Mouse (Mus musculus) kidney, adult 8-10 months (tissue): ENCODE data around the gene Mtmr3.

ENCODE experiments used
- DNase-seq, 2 experiments: peaks; one replicate each; pipeline ENCODE4 v3.0.0; 2022

Gene Mtmr3

DNA sequence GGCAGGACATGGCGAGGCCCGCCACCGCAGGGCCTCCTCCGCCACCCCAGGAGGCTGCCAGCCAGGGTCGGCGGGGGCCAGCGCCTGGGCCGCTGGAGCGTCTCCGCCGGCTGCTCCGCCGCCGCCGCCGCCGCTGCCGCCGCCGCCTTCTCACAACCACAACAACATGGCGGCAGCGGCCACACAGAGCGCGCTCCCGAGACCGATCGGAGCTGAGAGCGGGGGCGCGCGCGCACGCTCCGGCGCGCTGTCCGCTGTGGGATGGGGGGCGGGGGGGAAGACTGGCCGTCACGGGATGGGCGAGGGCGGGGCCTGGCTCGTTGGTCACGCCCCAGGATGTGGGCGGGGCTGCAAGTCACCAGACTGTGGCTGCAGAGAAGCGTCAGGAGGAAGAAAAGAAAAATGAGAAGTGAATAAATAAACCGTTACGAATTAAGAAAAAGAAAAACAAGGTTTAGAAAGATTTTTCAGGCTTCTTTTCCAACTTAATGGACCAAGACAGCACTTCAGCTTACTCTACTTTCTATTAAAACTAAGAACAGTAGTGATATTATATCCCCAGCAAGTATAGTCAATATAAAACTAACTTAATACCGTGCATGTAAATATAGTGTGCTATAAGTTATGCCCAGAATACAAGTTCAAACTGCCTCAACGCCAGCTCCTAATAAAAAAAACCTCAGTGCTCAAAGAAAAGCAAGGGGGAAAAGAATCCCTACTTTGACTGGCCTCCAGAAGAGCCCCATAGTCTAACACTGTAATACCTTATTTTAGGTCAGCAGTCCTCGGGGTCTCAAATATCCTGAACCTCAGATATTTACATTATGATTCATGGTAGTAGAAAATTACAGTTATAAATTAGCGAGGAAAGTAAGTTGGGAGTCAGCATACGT is at the start of gene Mtmr3:
Mtmr3 (minus strand) TSS at position 256 of the 893 bp plus-strand sequence.
- DNase-seq: peak; percentile 92 to 96

DNA sequence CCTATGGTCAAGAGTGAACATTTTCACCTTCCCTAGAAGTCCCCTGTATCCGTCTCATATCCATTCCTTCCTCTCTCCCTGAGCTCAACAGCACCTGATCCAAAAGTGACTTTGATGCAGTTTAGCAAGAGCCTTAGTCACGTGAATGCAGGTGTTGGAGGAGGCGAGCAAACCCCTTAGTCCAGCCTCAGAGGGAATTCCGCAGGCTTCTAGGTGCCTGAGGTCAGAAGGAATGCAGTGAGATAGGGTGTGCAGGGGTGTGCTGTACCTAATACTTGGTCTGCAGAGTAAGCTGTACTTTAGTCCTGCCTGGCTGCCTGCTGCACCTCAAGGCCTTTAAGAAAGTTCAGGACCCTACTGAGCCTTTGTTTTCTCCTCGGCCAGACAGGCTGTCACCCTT is 49.1 kb upstream of the Mtmr3 start:
- no peak for DNase-seq

DNA sequence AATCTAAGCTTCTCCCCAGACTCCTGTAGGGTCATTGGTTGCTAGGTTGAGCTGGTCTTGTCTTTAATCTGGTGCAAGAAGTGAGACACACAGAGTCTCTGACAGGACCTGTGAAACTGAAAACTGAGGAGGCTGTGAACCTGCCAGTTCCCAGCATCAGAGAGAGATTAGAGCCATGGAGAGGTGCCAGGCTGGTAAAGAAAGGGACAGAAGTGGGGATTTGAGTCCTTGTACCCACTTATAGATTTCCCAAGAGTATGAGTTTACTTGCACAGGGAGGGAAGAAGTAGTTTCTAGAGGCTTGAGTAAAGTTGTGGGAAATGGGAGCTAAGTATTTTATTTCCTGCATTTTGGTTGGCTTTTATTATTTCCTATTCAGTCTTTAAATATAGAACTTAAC is 46.5 kb upstream of the Mtmr3 start:
- DNase-seq: no peak

DNA sequence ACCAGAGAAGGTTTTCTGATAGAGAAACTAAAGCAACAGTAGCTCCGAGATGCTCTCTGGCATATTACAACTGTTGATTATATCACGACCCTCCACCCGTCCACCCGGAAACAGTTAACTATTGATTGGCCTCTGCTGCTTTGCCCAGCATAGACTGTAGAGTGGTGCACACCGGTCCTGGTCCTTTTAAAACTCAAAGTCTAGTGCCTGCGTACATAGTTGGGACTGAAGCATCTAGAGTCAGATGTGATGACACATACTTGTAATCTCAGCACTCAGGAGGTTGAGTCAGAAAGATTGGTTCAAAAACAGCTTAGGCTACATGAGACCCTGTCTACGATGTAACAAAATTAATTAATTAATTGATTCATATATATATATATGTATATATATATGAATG is 43.6 kb upstream of the Mtmr3 start:
- DNase-seq: no peak

DNA sequence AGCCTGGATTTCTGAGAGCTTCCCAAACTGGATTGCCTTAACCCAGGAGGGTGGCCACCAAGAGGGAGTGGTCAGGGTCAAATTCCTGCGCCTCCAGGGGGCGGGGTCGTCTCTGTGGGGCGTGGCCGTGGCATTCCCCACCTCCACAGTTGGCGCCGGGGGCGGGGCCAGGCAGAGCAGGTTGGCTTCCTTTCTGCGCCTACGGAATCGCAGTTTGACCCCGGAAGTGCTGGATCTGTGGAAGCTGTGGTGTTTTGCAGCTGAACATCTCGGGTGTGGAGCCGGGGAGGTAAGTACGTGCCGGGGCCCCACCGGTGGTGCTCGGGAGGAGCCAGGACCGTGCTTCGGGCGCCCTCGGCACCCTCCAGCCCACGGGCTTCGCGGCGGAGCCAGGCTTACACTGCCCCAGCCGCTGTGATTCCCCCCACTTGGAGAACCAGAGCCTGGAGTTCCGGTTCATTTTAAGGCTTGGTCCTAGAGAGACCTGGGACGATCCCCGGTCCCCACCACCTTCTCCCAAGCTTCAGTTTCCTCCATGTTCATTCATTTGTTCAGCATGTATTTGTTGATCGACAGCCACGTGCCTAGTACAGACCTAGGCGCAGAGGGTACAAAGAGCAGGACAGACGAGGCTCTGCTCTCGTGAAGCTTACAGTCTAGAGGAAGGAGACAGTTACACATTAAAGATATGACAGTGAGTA is 43.0 kb upstream of the Mtmr3 start, which contains the start of gene Ascc2:
Ascc2 (plus strand) TSS at position 214 of the 701 bp plus-strand sequence.
- DNase-seq: peak; percentile 96 to 99

DNA sequence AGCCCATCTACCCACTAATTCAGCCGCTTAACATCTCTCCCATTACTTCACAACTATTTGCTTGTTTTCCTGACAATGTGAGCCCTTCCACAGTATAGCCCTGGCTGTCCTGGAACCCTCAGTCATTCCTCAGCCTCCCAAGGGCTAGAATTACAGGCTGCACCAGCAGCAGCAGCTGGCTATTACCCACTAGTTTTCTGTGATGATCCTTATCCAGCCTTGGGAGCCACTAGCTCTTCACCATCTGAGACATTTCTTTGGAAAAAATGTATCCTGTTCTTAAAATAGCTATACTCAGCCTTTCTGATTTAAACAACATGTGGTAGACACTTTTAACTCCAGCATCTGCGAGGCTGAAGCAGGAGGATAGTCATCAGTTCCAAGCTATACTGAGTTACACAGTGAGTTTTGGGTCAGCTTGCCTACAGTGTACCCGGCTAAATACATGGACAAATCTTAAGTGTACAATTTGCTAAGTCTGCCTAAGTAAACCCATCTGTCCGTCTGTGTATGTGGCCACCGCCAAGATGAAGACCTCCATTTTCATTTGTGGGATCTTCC is 42.2 kb upstream of the Mtmr3 start:
- no peak for DNase-seq

DNA sequence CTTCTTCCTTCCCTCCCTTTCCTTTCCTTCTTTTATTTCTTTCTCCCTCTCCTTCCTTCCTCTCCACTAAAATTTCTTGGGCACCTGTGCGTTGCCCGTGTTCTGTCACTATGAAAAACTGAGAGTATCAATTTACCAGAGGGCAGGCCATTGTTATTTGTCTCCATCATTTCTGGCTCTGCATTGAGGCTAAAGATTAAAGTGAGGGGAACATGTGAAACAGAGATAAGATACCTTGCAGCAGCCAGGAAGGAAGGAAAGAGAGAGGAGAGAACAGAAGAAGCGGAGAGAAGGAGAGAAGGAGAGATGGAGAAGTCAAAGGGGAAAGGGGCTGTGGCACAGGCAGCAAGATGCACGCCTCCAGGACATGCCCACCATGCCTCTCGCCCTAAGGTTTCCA is 39.7 kb upstream of the Mtmr3 start:
- DNase-seq: no peak

DNA sequence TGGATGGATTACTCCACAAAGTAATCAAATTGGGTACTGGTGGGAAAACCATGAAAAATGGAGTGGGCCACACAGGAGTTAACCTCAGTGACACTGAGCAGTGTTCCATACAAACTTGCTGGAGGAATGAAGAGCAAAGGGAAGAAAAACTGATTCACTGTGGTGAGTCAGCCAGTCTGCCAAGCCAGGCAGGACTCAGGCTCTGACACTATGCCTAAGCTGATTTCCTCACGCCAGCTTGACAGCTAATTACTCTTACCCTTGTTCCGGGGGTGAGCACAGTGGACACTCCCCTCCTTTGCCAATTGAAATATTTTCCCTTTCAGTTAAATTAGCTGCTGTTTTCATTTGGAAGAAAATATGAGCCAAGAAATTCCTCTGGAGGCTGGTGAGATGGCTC is 38.8 kb upstream of the Mtmr3 start:
- no peak for DNase-seq

DNA sequence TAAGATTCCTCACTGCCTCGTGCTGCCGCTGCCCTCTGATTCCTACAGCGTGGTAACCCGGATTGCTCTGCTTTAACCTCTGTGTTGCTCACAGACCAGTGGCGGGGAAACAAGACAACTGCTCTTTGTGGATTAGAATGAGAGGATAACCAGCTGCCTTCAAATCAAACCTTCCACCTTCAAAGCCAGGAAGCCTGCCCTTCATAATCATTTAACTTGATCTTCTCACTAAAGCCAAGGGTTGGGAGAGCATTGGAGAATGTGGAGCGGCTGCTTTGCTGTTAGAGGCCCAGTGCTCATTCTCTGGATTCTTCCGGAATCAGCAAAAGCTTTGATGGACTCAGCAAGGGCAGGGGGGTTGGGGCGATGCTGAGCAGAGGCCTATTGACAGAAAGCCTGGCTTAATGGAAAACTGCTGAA is 35.2 kb upstream of the Mtmr3 start:
- peak; percentile 51 to 68 for DNase-seq

DNA sequence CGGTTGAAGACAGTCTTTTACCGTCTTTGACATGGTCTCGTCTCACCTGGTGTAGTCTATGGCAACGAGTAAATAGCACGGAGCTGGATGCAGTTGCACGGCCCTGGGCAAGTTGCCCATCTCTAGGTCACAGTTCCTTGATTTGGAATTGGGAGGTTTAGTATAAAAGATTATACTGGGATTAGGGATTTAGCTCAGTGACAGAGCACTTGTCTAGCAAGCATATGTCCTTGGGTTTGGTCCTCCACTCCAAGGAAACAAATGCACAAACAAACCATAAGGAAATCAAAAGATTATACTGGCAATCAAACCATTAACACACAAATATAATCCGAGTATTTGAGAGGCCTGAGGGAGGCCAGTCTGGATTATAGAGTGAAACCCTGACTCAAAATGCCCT is 33.0 kb upstream of the Mtmr3 start:
- DNase-seq: no peak

DNA sequence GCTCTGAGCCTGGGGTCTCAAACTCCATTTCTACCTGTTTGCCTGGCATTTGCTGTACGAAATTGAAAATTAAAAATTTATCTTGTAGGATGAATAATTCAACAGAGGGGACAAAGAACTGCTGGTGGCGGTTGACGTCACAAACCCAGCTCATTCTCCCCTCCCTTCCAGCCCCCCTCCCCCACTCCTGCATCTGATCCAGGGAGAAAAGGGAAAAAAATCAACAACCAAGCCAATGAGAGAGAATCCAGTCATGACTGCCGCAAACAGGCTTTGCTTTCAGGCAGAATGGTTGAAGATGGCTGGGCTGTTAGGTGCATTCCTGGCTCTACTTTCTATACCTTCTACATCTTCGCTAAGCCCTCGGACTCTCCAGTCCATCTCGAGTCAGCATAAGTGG is 31.3 kb upstream of the Mtmr3 start:
- no peak for DNase-seq

DNA sequence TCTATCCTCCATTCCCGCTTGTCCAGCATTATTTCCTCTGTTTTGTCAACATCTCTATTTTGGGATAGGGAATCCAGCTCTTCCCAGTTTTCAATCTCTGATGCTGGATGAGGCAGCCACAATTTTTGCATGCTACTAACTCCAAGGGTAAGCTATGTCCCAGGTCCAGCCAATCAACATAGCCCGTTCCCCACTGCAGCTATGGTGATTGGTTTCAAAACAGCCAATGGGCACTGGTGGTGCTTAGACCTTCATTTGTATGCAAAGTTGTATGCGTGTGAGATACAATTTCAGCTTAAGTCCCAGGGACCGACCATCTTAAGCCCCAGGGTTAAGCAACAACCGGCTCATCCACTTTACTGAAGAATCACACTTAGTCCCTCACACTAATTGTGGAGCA is 28.3 kb upstream of the Mtmr3 start:
- no peak for DNase-seq

DNA sequence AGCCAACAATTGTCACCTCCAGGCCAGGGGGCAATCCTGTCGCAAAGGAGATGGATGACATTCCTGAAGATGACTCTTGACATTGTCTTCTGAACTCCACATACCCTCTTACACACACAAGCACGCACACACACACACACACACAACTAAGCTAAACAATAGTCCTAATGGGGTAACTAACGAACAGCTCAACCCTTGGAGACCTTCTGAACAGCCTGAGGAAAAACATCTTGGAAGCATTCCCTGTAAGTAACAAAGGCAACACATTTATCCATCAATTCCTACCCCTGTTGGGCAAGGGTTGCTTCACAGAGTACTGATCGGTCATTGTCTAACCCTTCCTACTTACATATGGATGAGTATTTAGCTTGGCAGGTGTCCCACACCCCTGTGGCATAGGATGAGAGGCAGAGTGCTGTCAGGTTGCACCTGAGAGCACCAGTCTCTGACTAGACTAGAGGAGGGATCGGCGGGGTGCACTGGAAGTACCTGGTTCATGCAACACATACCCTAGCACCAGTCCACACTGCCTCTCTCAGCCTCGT is 27.9 kb upstream of the Mtmr3 start:
- peak in 1 of 2 experiments; percentile 61 for DNase-seq

DNA sequence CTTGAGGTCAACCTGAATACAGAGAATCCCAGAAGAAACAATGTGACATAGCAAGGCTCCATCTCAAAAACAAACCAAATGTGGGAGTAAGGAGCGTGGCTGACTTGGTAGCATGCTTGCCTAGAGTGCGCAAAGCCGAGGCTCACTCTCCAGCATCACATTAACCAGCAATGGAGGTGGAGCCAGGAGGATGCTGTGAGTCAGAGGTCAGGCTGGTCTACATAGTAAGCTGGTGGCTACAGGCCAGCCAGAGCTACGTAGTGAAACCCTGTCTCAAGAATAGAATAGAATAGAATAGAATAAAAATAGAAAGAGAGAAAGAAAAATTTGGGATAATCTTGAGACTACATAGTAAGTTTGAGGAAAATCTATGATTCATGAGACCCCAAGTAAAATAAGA is 27.2 kb upstream of the Mtmr3 start:
- DNase-seq: no peak

DNA sequence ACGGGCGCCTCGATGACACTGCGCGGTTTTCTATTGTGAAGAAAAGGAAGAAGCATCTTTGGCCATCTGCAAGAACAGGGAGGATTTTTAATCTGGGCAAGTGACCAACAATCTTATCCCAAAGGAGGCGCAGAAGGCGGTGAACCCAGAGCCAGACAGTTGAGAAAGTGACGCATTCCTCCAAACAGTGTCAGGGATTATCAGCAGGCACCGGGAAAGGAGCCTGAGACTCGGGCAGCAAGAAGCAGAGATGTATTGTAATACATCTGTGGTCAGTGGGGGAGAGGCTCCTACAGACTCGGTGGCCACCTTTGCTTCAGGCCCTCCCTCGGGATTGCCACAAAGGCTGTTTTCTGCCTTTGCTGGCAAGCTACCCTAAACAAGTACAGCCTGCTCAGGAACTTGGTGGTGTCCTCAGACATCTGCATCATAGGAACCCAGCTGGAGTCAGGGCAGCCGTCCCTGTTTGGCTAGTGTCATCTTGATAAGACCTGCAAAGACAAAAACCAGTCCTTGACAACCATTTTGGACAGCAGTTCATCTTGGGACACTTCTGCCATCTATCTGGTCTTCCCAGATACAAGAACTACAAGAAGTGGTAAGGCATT is 25.9 kb upstream of the Mtmr3 start:
- DNase-seq: no peak

DNA sequence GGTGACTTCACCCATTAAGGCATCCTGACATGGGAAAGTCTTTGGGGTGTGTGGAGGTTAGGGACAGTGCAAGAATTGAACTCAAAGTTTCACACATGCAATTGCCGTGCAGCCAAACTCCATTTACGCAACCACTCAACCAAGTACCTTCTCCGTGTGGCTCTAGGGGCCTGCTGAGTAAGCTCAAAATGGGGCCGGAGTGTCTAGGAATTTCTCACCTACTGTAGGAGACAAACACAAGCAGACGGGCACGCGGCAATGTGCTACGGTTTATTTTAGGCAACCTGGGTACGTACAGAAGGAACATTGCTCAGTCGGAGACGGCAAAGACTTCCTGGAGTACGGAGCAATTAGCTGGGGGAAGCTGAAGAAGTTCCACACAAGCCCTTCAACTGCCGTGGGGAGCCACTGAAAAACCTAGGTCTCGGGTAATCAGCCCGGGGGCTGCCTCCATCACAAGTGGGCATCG is 25.4 kb upstream of the Mtmr3 start, which contains the start of gene Gm11032:
Gm11032 (plus strand) TSS at position 51 of the 469 bp plus-strand sequence.
- no peak for DNase-seq

DNA sequence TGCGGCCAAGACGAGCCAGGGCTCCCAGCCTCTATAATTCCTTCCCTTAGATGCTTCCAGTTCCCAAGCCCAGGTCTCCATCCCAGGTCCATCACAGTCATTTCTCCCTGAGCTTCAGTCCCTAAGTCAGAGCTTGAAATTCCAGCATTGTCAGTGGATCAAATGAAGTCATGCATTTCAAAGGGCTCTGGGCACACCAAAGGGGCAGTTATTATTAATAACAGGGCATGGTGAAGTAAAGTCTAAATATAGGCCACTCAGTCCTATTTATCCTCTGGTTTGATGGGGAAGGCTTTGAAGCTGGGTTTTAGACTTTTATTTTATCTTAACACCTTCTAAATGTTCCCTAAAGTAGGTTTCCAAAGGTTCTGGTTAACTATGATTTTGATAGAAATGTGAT is 17.2 kb upstream of the Mtmr3 start:
- no peak for DNase-seq

DNA sequence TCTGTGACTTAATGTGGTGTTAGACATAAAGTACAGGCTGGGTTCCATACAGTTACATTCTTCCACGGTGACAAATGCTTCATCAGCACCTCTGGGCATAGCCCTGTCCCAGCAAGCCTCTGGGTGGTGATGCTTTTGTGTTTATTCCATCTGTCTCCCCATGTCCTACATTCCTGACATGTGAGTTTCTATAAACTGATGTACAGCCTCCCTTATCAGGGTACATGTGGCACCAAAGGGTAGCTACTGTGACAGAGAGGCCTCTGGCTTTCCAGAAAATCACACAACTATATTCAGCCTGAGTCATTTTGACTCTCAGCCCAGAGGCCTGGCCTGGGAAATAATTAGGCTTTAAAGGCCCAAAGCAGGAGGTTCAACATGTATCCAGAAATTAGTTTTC is 11.9 kb upstream of the Mtmr3 start:
- no peak for DNase-seq

DNA sequence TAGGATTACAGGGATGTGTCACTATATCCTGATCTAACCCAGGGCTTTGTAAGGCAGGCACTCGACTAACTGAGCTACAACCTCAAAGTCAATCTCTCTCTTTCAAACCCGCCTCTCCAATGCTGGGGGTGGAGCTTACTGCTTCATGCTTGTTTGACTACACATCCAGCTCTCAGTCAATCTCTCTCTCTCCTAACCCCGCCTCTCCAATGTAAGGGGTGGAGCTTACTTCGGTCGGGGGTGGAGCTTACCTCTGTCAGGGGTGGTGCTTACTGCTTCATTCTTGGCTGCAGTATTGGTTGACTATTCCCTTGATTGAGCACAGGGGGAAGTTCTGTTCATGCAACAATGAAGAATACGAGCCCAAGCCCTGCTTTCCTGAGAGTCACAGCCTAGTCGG is 10.8 kb upstream of the Mtmr3 start:
- peak; percentile 59 to 66 for DNase-seq

DNA sequence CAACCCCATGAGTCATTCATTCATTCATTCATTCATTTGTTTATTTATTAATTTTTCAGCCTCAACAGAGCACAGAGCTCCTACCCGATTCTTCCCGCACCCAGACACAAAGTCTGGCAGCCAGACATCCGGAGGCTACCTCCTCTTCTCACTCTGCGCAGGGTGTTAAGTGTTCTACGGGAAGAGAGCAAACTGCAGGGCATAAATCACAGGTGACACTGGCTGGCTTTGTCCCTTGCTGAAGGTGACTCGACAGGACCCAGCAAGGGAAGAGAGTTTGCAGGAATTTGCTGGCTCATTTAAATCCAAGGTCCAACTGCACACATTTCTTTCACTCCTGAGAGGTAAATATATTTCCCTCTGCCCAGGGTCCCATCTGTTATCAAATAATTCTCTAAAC is 9.8 kb upstream of the Mtmr3 start:
- peak in 1 of 2 experiments; percentile 54 for DNase-seq

DNA sequence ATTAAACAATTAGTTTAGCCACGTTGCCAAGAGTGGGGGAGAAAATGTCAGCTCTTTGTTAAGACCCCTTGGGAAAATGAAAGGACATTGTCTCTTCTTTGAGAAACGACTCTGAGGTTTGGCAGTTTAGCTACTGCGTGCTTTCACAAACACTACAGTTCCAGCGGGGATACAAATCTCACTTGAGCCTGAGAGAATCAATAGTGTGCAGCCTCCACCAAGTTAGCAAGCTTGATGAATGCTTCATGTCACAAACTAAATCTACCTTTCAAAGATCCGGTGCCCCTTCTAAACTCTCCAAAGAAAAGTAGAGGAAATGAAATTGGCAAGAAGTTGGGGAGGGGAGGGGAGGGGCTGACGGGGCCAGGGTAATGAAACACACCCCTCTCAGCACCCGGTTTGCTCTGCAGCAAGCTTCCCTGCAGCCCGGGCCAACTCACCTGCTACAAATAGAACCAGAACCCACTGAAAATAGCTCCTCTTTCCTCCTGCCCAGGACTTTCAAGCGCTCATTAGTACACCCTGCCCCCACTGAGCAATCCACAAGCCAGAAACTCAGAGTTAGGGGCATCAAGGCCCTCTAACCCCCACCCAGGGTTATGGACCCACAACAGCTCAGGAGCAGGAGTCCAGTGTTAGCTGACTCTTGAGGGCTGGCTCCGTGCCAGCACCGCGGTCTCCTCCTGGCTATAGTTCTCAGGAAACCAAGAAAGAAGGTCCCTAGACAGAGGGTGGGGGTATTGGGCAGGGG is 8.2 kb upstream of the Mtmr3 start:
- peak; percentile 26 to 33 for DNase-seq

DNA sequence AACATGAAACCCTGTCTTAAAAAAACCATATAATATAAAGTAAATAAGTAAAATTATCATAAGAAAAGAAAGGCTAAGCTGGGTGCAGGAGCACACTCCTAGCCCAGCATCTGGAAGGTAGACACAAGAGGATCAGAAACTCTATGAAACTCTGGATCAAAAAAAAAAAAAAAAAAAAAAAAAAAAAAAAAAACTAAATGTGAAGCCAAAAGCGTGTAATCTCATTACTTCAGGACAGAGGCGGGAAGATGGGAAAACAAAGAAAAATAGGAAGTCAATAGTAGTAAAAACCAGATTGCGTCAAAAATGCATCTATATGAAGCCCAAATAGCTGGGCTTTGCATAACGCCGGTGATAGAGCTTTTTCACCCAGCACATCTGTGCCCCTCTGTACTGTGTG is 7.2 kb upstream of the Mtmr3 start:
- DNase-seq: no peak
